Mouse (Mus musculus) cortical plate, adult 2 months (tissue): ENCODE data around the gene Plch1. TPM values are rescaled to one million over a fixed set of nuclear protein-coding genes. Genes with fewer than 3 reads are reported as not detected.

Experiments used
- H3K27ac ChIP-seq: fragments of 200-500 bp; 2 replicates; pipeline ENCODE4 v1.5.1; 2012; ENCODE audit warnings: low read length, control low read depth, inconsistent platforms; ENCODE audit not compliant: insufficient read depth
- H3K4me1 ChIP-seq: fragments of 200-500 bp; 2 replicates; pipeline ENCODE4 v1.6.1; 2011; ENCODE audit warnings: low read length; ENCODE audit not compliant: control insufficient read depth, insufficient read depth
- H3K4me3 ChIP-seq: fragments of 200-500 bp; 2 replicates; pipeline ENCODE4 v1.5.1; 2011; ENCODE audit warnings: mild to moderate bottlenecking, low read length, control low read depth; ENCODE audit not compliant: insufficient read depth
- CTCF ChIP-seq: fragments of 200-500 bp; IDR thresholded peaks from 2 replicates; pipeline ENCODE4 v1.5.1; 2011; ENCODE audit warnings: mild to moderate bottlenecking, control low read depth, low read length; ENCODE audit not compliant: insufficient read depth; ENCODE audit errors: extremely low read depth
- POLR2A ChIP-seq: fragments of 200-500 bp; IDR thresholded peaks from 2 replicates; pipeline ENCODE4 v1.6.1; 2011; ENCODE audit warnings: mild to moderate bottlenecking, low read length, control low read depth; ENCODE audit not compliant: insufficient read depth; ENCODE audit errors: extremely low read depth
- polyA plus RNA-seq: library from polyadenylated mRNA; depleted of rRNA; stranded (reverse); fragments of >200 nt; gene quantifications from 2 replicates; pipeline ENCODE4 v1.2.3, GENCODE M21; 2012; rRNA removed

Plch1 gene
- polyA plus RNA-seq, 1 experiment, result 5.0 TPM

- no peak for TF ChIP-seq POLR2A
- no peak for TF ChIP-seq CTCF
- Histone ChIP-seq H3K4me3 (no peak overlapping the region), H3K27ac (no peak overlapping the region), H3K4me1 (no peaks in the 10 kb centered on the region; the same call in 1 of the 2 replicates)
These were observed 170.9 kb downstream of the Plch1 start for GRCm38 (mm10) chr3:63728325-63728724.

- TF ChIP-seq CTCF (no peak), POLR2A (no peak)
- H3K4me1 ChIP-seq, result no peaks in the 10 kb centered on the region; the same call in 1 of the 2 replicates
- no peak overlapping the region for H3K4me3 ChIP-seq
- no peak overlapping the region for H3K27ac ChIP-seq
These were observed 172.5 kb downstream of the Plch1 start for GRCm38 (mm10) chr3:63726667-63727342.

- TF ChIP-seq POLR2A, result no peak
- TF ChIP-seq CTCF, result no peak
These were observed 205.6 kb downstream of the Plch1 start for GRCm38 (mm10) chr3:63693694-63694093.

GRCm38 (mm10) chr3:63692727-63693126 lies 206.5 kb downstream of the Plch1 start:
- H3K27ac ChIP-seq, result no peak overlapping the region
- no peak overlapping the region for H3K4me3 ChIP-seq
- no peaks in the 10 kb centered on the region for H3K4me1 ChIP-seq
- TF ChIP-seq CTCF, result no peak
- TF ChIP-seq POLR2A, result no peak

More at GRCm38 (mm10) chr3:63693694-63694093, 205.6 kb downstream of the Plch1 start:
- Histone ChIP-seq H3K4me3 (no peak overlapping the region), H3K27ac (no peak overlapping the region), H3K4me1 (no peaks in the 10 kb centered on the region)

GRCm38 (mm10) chr3:63668779-63669178 lies 230.5 kb downstream of the Plch1 start:
- H3K27ac ChIP-seq, result no peak overlapping the region
- H3K4me3 ChIP-seq, result no peak overlapping the region
- no peak for TF ChIP-seq CTCF
- no peak for TF ChIP-seq POLR2A
- no peaks in the 10 kb centered on the region for H3K4me1 ChIP-seq

GRCm38 (mm10) chr3:63665307-63665706 lies 234.0 kb downstream of the Plch1 start:
- TF ChIP-seq CTCF, result no peak
- no peak for TF ChIP-seq POLR2A
- no peak overlapping the region for H3K27ac ChIP-seq
- no peaks in the 10 kb centered on the region for H3K4me1 ChIP-seq
- H3K4me3 ChIP-seq, result no peak overlapping the region

GRCm38 (mm10) chr3:63664575-63665243 lies 234.6 kb downstream of the Plch1 start:
- Histone ChIP-seq H3K27ac (no peak overlapping the region), H3K4me3 (no peak overlapping the region), H3K4me1 (no peaks in the 10 kb centered on the region)
- TF ChIP-seq POLR2A (no peak), CTCF (no peak)

Other genes starting within 250 kb of the Plch1 start
- gene E130311K13Rik, start 30.0 kb upstream of the Plch1 start, polyA plus RNA-seq, result 9.0 and 9.9 TPM in 2 replicates
- 17.7 and 18.5 TPM in 2 replicates for gene Slc33a1, start 65.3 kb upstream of the Plch1 start, polyA plus RNA-seq
- 15.9 and 16.1 TPM in 2 replicates for gene Gmps, start 76.6 kb upstream of the Plch1 start, polyA plus RNA-seq
- gene Vmn2r1, start 182.1 kb upstream of the Plch1 start, polyA plus RNA-seq, result 0.38 and 0.42 TPM in 2 replicates
- not detected in 2 replicates for gene Vmn2r2, start 242.5 kb upstream of the Plch1 start, polyA plus RNA-seq